Mouse (Mus musculus) left cerebral cortex, postnatal 14 days (tissue): ENCODE measurements around the gene D030056L22Rik. TPM values are rescaled to one million over a fixed set of nuclear protein-coding genes. Genes with fewer than 3 reads are reported as not detected.

ENCODE experiments used
- DNase-seq, 2 experiments: peaks; one replicate each; pipeline ENCODE4 v3.0.0; 2021 to 2022; ENCODE audit warnings: low spot score in 2 of 2, mixed read lengths in 1 of 2
- intact Hi-C: fragments of 180-260 bp; cut with DNase I; formaldehyde crosslinking; loops from one replicate; pipeline ENCODE4 v1.15.1; 2025
- total RNA-seq, 2 experiments: library from RNA; stranded (reverse); gene quantifications; 2 replicates each; pipeline ENCODE4 v1.2.3; 2021

The D030056L22Rik gene
- total RNA-seq, 2 experiments from 2014 or later = 22.3 to 23.0 TPM

- peak; percentile 88 for DNase-seq
- intact Hi-C loops = loop anchor here (5.0 kb wide), 1 partner anchor 121 kb away; no protein-coding TSS in a partner anchor
Observed at GRCm38 (mm10) chr19:18716374-18716773, 3.4 kb downstream of the D030056L22Rik start.

GRCm38 (mm10) chr19:18720337-18720736, 7.3 kb downstream of the D030056L22Rik start:
- no peak for DNase-seq
- intact Hi-C loops = no loop called here

- no peak for DNase-seq
- intact Hi-C loops = no loop called here
Observed at GRCm38 (mm10) chr19:18725186-18725585, 12.2 kb downstream of the D030056L22Rik start.

GRCm38 (mm10) chr19:18730255-18730654, 17.3 kb downstream of the D030056L22Rik start:
- intact Hi-C loops = no loop called here
- no peak for DNase-seq

- DNase-seq = no peak
- intact Hi-C loops = no loop called here
Observed at GRCm38 (mm10) chr19:18731077-18731476, 18.1 kb downstream of the D030056L22Rik start.

- no peak for DNase-seq
- intact Hi-C loops = no loop called here
Observed at GRCm38 (mm10) chr19:18735901-18736300, 22.9 kb downstream of the D030056L22Rik start.

GRCm38 (mm10) chr19:18739146-18739545, 26.2 kb downstream of the D030056L22Rik start:
- DNase-seq = no peak
- intact Hi-C loops = no loop called here

GRCm38 (mm10) chr19:18743946-18744345, 31.0 kb downstream of the D030056L22Rik start:
- intact Hi-C loops = no loop called here
- no peak for DNase-seq

GRCm38 (mm10) chr19:18746576-18747340, 33.8 kb downstream of the D030056L22Rik start:
- DNase-seq = no peak
- intact Hi-C loops = no loop called here

GRCm38 (mm10) chr19:18747379-18747778, 34.4 kb downstream of the D030056L22Rik start:
- intact Hi-C loops = no loop called here
- no peak for DNase-seq

GRCm38 (mm10) chr19:18749598-18750339, 36.8 kb downstream of the D030056L22Rik start, which contains the start of gene Trpm6:
Gene Trpm6, plus strand, starts transcription at chr19:18749983.
- DNase-seq = no peak
- intact Hi-C loops = no loop called here

GRCm38 (mm10) chr19:18757191-18757590, 44.2 kb downstream of the D030056L22Rik start:
- DNase-seq = no peak
- intact Hi-C loops = no loop called here

- no peak for DNase-seq
- intact Hi-C loops = no loop called here
Observed at GRCm38 (mm10) chr19:18757706-18758105, 44.7 kb downstream of the D030056L22Rik start.

- no peak for DNase-seq
- intact Hi-C loops = no loop called here
Observed at GRCm38 (mm10) chr19:18758269-18758668, 45.3 kb downstream of the D030056L22Rik start.

GRCm38 (mm10) chr19:18758916-18759315, 45.9 kb downstream of the D030056L22Rik start:
- no peak for DNase-seq
- intact Hi-C loops = no loop called here

GRCm38 (mm10) chr19:18766399-18766798, 53.4 kb downstream of the D030056L22Rik start:
- DNase-seq = no peak
- intact Hi-C loops = no loop called here

Other genes with a start within 250 kb of the D030056L22Rik start
- 10 to 100 TPM; 18.6 to 22.8 TPM for gene Ostf1, start 81.4 kb upstream of the D030056L22Rik start, total RNA-seq
- 1 to 10 TPM; 3.8 to 5.3 TPM for gene Nmrk1, start 81.2 kb upstream of the D030056L22Rik start, total RNA-seq
- 10 to 100 TPM; 11.6 to 12.4 TPM for gene Carnmt1, start 42.4 kb upstream of the D030056L22Rik start, total RNA-seq
- gene Trpm6, start 36.8 kb downstream of the D030056L22Rik start, total RNA-seq = under 1 TPM; 0.59 to 0.62 TPM